Mouse (Mus musculus): ENCODE results near the gene Glis2. TPM values are rescaled to one million over a fixed set of nuclear protein-coding genes. Genes with fewer than 3 reads are reported as not detected.
A peak's percentile ranks its signal among the peaks of the same experiment; 100 is the strongest.

Glis2 gene
- total RNA-seq, 2 experiments from 2014 or later, result 11.8 to 15.2 TPM

- intact Hi-C loops (cut with DNase I; ENCODE audit: low total_unique reads), result no loop called here
- DNase-seq, result no peak
Measured at GRCm38 (mm10) chr16:4649692-4650091, 55.2 kb downstream of the Glis2 start.

DNA sequence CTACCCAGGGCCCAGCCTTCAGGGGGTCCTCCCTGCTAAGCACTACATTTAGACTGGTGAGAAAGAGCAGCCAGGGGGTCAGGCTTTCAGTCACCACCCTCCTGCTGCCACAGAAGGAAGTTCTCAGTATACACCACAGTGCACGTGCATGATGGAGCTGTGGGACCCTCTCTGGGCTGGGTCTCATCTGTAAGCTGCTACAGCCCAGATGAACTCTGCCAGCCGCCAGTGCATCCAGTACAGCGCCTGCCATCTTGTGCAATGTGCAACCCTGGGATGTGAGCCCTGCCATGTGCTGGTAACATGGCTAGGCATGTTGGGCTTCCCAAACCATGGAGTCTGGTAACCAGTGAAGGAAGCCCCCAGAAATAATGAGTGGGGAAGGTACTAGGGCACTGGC lies 55.6 kb downstream of the Glis2 start:
- intact Hi-C loops (cut with DNase I; ENCODE audit: low total_unique reads), result no loop called here
- no peak for DNase-seq

- no peak for DNase-seq
Measured at GRCm38 (mm10) chr16:4651081-4651480, 56.6 kb downstream of the Glis2 start.

DNA sequence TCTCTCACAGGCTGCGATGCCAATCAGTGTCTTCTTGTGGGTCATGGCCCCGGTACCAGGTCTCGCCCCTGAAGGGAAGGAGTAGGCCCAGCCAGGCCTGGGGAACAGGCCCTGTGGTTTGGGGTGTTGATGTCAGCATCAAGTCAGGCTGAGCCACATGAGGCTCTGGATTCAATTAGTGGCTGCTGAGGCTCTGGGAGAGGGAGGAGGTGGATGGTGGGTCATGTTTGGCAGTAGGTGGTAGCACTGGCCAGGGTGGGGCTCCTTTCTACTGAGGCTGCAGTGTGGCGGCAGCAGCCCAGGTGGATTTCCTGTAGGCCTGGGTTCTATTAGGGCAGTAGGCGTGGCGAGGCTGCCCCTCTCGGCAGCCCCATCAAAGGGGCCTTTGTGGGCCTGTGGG lies 57.1 kb downstream of the Glis2 start:
- DNase-seq, result no peak
- intact Hi-C loops (cut with DNase I; ENCODE audit: low total_unique reads), result no loop called here

More at GRCm38 (mm10) chr16:4651081-4651480, 56.6 kb downstream of the Glis2 start:
- intact Hi-C loops (cut with DNase I; ENCODE audit: low total_unique reads), result no loop called here

GRCm38 (mm10) chr16:4652707-4653416 lies 58.3 kb downstream of the Glis2 start:
- intact Hi-C loops (cut with DNase I; ENCODE audit: low total_unique reads), result no loop called here
- no peak for DNase-seq

DNA sequence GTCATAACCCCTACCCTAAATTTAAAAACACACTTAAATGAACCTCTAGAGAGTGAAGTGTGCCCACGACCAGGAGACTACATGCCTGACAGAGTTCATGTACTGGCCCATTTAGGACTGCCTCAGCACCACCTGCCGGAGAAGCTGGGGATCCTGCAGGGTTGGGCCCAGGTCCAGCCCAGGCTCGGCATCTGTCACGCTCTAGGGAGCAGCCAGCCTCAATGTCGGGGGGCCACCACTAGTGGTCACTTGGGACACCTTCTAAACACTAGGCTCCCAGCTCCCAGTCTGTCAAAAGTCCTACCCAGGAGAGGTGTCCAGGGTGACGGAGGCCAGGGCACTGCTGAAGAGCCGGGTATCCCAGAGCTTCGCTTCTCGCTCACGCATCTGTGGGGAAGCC lies 60.2 kb downstream of the Glis2 start:
- DNase-seq, result peak; percentile 47

GRCm38 (mm10) chr16:4655251-4655734 lies 60.8 kb downstream of the Glis2 start:
- intact Hi-C loops (cut with DNase I; ENCODE audit: low total_unique reads), result no loop called here
- no peak for DNase-seq

More for the DNA sequence above, 60.2 kb downstream of the Glis2 start:
- intact Hi-C loops (cut with DNase I; ENCODE audit: low total_unique reads), result no loop called here

- DNase-seq, result peak; percentile 52
- intact Hi-C loops (cut with DNase I; ENCODE audit: low total_unique reads), result no loop called here
Measured at GRCm38 (mm10) chr16:4655764-4656570, 61.5 kb downstream of the Glis2 start.

DNA sequence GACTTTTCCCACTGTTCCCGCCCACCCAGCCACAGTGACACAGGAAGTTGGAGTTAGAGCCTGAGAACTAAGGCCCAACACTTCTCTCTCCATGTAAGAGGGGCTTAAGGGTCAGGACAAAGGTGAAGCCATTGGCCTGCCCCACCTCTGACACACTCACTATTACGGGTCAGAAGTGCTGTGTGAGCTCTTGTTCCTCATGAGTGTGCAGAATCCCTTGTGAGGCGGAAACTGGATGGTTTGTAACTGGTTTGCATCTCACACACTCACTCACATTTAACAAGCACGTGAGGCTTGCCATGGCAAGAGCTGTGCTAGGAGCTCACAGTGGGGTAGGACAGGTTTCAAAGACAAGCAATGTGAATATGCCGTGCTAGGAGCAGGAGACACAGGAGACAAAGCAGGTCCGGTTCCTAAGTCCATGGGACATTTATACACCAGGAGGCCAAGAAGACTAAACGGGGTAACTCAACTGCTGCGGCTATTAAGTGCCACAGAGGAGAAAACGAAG lies 62.1 kb downstream of the Glis2 start:
- intact Hi-C loops (cut with DNase I; ENCODE audit: low total_unique reads), result no loop called here

DNA sequence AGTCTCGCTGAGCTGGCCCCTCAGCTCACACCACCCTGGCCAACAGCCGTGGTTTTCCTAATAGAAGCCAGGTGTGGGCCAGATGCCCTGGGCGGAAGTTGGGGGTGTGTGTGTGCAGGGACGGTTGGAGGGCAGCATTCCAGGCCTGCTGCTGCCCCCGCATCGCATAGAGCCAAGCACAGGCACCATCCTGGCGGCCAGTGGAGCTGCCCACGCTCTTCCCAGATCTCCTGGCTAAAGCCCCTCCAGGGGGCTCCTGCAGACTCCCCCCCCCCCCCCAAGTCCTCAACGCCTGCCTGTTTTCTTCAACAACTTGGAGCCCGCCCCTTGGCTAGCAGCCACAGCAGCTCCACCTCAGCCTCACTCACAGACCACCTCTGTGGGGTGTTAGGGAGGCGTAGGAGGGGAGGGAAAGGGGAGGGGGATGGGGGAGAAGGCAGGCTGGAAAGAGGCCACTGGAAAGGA lies 64.3 kb downstream of the Glis2 start:
- intact Hi-C loops (cut with DNase I; ENCODE audit: low total_unique reads), result no loop called here
- peak; percentile 35 for DNase-seq

More for the DNA sequence above, 62.1 kb downstream of the Glis2 start:
- DNase-seq, result no peak

- intact Hi-C loops (cut with DNase I; ENCODE audit: low total_unique reads), result no loop called here
- DNase-seq, result no peak
Measured at GRCm38 (mm10) chr16:4659326-4659725, 64.8 kb downstream of the Glis2 start.

GRCm38 (mm10) chr16:4661605-4662004 lies 67.1 kb downstream of the Glis2 start:
- DNase-seq, result no peak
- intact Hi-C loops (cut with DNase I; ENCODE audit: low total_unique reads), result loop anchor here (10.0 kb wide), 1 partner anchor 97 kb away; no protein-coding TSS in a partner anchor

DNA sequence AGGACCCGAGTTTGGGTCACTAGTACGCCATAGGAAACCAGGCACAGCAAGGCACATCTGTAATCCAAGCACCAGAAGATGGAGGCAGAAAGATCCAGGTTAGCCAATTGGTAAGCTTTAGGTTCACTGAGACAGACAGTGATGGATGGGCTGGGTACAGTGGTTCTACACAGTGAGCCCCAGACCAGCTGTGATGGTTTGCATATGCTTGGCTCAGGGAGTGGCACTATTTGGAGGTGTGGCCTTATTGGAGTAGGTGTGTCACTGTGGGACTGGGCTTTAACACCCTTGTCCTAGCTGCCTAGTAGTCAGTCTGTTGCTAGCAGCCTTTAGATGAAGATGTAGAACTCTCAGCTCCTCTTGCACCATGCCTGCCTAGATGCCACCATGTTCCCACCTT lies 69.3 kb downstream of the Glis2 start:
- intact Hi-C loops (cut with DNase I; ENCODE audit: low total_unique reads), result loop anchor here (10.0 kb wide), 1 partner anchor 99 kb away; no protein-coding TSS in a partner anchor
- no peak for DNase-seq

DNA sequence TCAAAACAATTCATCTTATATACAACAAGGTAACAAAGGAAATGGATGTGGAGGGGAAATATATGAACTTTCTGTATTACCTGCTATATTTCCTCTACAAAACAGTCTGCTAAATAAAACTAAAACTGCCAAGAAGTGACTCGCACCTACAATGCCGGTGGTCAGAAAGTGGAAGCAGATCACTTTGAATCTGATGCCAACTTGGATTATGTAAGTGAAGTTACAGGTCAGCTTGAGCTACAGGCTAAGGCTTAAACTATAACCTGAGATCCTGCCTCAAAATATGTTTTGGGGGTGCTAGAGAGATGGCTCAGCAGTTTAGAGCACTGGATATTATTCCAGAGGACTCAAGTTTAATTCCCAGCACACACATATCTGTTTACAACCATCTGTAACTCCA lies 71.2 kb downstream of the Glis2 start:
- no peak for DNase-seq
- intact Hi-C loops (cut with DNase I; ENCODE audit: low total_unique reads), result loop anchor here (5.0 to 10.0 kb wide), 2 partner anchors 33 to 101 kb away; no protein-coding TSS in a partner anchor

DNA sequence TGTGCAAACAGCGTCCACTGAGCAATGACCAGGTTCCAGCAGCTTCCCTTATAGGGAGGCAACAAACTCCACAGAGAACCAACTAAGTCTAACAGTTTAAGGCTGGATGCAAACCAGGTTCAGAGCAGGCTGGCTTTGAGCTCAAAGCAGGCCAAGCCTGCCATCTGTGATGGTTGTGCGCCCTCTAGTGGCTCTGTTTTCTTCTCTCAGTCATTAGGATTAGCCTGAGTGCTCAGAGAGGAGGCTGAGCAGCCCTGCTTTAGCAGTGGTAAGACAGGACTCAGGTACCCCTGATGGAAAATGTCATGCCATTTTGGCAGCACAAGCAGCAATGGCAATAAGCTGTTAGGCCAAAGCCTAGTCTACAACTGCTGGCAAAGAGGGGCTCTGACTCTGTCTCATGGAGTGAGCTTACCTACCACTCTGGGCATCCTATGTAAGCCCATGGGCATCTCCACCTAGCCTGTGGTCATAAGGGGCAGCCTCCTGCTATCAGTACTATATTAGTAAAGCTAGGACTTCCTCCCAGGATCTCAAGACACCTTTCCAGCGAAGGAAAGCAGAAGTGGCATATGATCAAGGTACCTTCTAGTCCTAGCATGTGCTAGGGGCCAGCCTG lies 72.8 kb downstream of the Glis2 start:
- peak; percentile 85 for DNase-seq
- intact Hi-C loops (cut with DNase I; ENCODE audit: low total_unique reads), result loop anchor here (5.0 to 10.0 kb wide), 2 partner anchors 35 to 102 kb away; no protein-coding TSS in a partner anchor

DNA sequence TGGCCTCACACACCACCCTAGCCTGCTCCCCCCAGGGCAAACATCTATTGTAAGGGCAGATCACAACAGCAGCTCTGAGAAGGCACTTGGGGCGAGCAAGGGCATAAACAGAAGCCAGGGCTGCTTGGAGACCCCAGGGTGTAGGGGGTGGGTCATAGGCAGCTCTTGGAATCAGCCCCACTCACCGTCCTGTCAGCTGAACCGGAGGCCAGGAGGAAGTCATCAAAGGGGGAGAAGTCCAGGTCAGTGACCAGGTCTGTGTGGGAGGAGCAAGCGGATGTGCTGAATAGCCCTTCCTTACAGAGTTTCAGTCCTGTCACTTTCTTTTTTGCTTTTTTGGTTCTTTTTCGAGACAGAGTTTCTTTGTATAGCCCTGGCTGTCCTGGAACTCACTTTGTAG lies 75.8 kb downstream of the Glis2 start:
- DNase-seq, result no peak
- intact Hi-C loops (cut with DNase I; ENCODE audit: low total_unique reads), result no loop called here

DNA sequence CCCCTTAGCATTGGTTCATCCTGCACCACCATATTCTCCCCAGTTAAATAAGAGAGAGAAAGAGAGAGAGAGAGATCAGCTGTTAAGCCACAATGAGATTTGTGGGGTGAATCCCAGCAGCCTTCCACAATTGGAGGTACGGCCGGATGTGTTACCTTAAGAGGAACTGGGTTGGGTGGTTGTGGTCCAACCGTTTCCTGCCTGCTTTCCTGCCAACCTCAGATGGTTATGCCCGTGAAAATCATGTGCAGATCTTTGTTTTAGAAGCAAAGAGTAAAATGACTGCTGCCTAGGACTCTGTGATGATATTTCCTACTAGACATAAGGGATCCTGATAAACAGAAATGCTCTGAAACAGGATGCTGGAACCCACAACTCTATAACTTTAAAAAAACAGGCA lies 79.6 kb downstream of the Glis2 start:
- no peak for DNase-seq
- intact Hi-C loops (cut with DNase I; ENCODE audit: low total_unique reads), result no loop called here
